Mouse (Mus musculus): ENCODE measurements around the gene Rpl39l.
"Not testable (repeated sequence)": the region's sequence is repeated elsewhere in the genome, so short reads cannot be mapped to it uniquely, and the experiment has no call there.

The Rpl39l gene

GRCm38 (mm10) chr16:10170005-10170404 lies at the start of gene Rpl39l:
Gene Rpl39l (plus strand): TSS chr16:10170226.
- in situ Hi-C loops (cut with MboI; ENCODE audit: unreplicated experiment in 2 of 2) = no loop called here

GRCm38 (mm10) chr16:10127586-10127985 lies 42.4 kb upstream of the Rpl39l start:
- in situ Hi-C loops (cut with MboI; ENCODE audit: unreplicated experiment in 2 of 2) = no loop called here

DNA sequence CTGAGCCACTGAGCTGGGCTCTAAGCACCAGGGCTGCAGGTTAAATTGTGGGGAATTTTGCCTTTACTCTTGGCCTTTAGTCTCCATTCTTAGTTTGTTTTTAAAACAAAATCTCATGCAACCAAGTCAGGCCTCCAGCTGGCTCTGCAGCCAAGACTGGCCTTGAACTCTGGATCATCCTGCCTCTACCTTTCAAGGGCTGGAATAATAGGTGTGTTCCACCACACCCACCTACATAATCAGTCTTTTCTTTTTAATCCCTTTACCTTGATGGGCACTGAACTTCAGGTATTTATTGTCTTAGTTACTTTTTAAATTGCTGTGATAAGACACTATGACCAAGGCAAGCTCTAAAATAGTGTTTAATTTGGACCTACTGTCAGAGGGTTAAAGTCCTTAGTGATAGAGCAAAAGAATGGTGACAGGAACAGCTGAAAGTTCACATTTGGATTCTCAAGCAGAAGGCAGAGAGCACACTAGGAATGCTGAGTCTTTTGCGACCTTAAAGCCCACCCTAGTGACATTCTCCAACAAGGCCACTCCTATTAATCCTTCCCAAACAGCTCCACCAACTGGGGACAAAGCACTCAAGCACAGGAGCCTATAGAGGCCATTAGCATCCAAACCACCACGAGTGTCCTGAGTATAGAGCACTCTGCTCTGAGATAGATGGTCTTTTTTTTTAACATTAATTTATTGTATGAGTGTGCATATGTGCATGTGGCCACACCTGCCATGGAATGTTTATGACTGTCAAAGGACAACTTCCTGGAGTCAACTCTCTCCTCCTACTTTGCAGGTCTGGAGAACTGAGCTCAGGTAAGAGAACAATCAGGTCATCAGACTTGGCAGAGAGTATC lies 40.7 kb upstream of the Rpl39l start:
- in situ Hi-C loops (cut with MboI; ENCODE audit: unreplicated experiment in 2 of 2) = no loop called here

GRCm38 (mm10) chr16:10143166-10143565 lies 26.9 kb upstream of the Rpl39l start:
- in situ Hi-C loops (cut with MboI; ENCODE audit: unreplicated experiment in 2 of 2) = no loop called here

DNA sequence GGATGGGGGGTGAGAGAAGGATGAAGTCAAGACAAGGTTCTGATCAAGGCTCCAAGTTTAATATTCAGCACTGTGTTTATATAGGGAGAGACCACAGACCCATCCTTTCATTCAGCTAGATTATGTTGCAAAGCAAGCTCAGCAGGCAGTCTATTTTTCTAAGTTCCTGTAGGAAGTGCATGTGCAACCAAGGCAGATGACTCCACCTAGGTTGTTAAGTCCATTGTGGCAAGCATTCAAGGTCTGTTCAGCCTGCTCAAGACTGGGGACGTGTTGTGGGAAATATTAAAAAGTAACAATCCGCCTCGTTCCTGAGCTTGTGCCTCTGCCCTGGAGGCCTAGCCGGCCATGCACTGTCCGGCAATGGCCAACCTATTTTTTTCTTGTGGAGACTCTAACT lies 22.6 kb upstream of the Rpl39l start:
- in situ Hi-C loops (cut with MboI; ENCODE audit: unreplicated experiment in 2 of 2) = no loop called here

DNA sequence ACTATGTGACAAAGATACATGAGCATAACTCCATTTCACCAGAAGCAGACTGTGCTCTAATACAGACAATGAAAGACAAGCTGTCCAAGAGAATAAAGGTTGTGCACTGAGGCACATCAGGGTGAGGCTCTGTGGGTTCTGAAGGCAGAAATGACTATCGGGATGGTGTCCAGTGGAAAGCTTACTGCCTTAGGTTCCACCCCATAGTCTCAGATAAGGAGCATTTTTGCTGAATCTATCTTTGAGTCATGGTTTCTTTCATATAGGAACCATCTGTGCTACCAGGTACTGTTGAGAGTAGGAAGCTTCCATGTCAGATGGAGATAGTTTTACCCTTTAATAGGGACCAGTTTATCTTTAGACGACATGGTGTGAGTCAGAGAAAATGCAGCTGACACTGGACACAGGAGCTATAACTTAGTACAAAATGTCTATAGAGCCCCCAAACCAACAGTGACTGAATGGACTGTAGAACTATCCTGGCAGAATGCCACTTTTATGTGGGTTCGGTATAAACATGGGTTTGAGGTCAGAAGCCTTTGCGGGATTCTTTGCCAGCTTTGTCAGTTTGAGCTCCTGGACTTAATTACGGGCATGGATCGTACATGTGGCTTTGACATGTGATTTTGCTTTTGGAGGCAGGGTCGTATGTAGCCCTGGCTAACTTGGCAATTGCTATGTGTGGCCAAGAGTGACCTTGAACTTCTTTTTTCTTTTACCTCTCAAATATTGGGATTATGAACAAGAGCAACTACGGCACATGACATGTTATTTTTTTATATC lies 712 bp upstream of the Rpl39l start:
- in situ Hi-C loops (cut with MboI; ENCODE audit: unreplicated experiment in 2 of 2) = no loop called here

DNA sequence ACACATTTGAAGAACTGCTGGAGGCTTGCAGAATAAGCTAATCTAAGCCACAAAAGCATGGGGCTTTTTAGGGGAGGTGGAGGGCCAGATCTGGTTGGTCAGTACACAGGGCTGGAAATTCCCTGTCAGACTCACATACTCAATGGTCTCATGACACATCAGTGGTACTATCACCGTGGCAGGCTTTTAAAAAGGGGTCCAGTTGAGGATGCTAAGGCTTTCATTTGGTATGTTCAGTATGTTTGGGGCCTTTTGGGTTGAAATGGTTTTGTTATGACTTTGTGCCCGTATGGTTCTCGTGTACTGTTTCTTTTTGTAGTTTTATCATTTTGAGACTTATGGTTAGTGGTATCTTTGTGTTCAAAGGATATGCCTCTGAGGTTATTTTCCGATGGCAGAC lies 1.2 kb downstream of the Rpl39l start:
- in situ Hi-C loops (cut with MboI; ENCODE audit: unreplicated experiment in 2 of 2) = no loop called here

- in situ Hi-C loops (cut with MboI; ENCODE audit: unreplicated experiment in 2 of 2) = no loop called here
These were observed 2.3 kb downstream of the Rpl39l start for GRCm38 (mm10) chr16:10172179-10172820.

DNA sequence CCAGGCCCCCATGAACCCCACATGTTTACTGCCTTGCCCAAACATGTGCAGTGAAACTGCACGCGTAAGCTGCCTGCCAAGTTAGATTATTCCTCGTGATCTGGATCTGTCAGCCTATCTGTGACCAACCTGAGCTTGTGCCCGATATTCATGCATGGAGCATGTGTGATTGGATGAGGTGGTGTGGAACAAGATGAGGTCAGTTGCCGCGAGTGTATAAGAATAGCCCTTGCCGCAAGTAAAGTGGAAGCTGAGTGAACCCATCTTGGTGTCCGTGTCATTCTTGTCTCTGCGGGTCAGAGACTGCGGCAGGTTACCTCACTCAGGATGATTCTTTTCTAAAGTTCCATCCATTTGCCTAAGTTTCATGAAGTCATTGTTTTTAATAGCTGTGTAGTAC lies 17.4 kb downstream of the Rpl39l start:
- in situ Hi-C loops (cut with MboI; ENCODE audit: unreplicated experiment in 2 of 2) = not testable (repeated sequence)

- in situ Hi-C loops (cut with MboI; ENCODE audit: unreplicated experiment in 2 of 2) = no loop called here
These were observed 22.9 kb downstream of the Rpl39l start, which contains the start of gene Atf7ip2 for GRCm38 (mm10) chr16:10192679-10193506. Gene Atf7ip2 (plus strand): TSS chr16:10192712.

GRCm38 (mm10) chr16:10208777-10209176 lies 38.8 kb downstream of the Rpl39l start:
- in situ Hi-C loops (cut with MboI; ENCODE audit: unreplicated experiment in 2 of 2) = no loop called here

DNA sequence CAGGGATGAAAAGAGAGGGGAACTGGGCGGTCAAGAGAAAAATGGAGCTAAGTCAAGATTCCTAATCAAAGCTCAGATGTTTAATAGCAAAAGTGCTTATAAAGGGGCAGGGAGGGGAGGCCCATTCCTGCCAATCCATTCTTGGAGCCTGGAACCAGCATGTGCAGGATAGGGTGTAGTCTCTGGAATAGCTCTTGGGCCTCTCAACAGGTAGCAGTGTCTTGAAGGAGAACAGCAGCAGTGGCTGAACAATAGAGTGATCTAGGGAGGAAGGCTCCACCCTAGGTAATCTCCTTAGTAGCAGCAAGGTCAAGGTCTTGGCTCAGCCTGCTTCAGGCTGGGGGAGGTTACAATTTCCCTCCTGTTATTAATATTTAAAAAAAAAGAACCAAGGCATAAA lies 46.3 kb downstream of the Rpl39l start:
- in situ Hi-C loops (cut with MboI; ENCODE audit: unreplicated experiment in 2 of 2) = not testable (repeated sequence)

- in situ Hi-C loops (cut with MboI; ENCODE audit: unreplicated experiment in 2 of 2) = not testable (repeated sequence)
These were observed 47.0 kb downstream of the Rpl39l start for GRCm38 (mm10) chr16:10217020-10217419.

All from v-Abl transformed pro-B cells (cell line).